Mouse (Mus musculus) right cerebral cortex, postnatal 14 days (tissue): Measurements from ENCODE around the gene Gnb1l.

Source experiments
- DNase-seq: peaks from one replicate; pipeline ENCODE4 v3.0.0; 2022

The Gnb1l gene

GRCm38 (mm10) chr16:18498558-18498990 lies at the start of gene Gnb1l, which contains the start of gene Rtl10:
Gene Gnb1l (plus strand): TSS chr16:18498713.
Gene Rtl10 (plus strand): TSS chr16:18498901.
- peak; percentile 98 for DNase-seq

GRCm38 (mm10) chr16:18449005-18449404 lies 49.5 kb upstream of the Gnb1l start:
- no peak for DNase-seq

- peak; percentile 74 for DNase-seq
These were observed 46.9 kb upstream of the Gnb1l start for GRCm38 (mm10) chr16:18451486-18452181.

- no peak for DNase-seq
These were observed 46.1 kb upstream of the Gnb1l start for GRCm38 (mm10) chr16:18452361-18452862.

GRCm38 (mm10) chr16:18453846-18454245 lies 44.7 kb upstream of the Gnb1l start:
- no peak for DNase-seq

GRCm38 (mm10) chr16:18455407-18455806 lies 43.1 kb upstream of the Gnb1l start:
- DNase-seq, result no peak

GRCm38 (mm10) chr16:18458661-18459060 lies 39.9 kb upstream of the Gnb1l start:
- no peak for DNase-seq

- DNase-seq, result no peak
These were observed 39.1 kb upstream of the Gnb1l start for GRCm38 (mm10) chr16:18459335-18459954.

- DNase-seq, result no peak
These were observed 38.5 kb upstream of the Gnb1l start for GRCm38 (mm10) chr16:18459955-18460370.

GRCm38 (mm10) chr16:18460826-18461225 lies 37.7 kb upstream of the Gnb1l start:
- no peak for DNase-seq

GRCm38 (mm10) chr16:18462031-18462430 lies 36.5 kb upstream of the Gnb1l start:
- no peak for DNase-seq

- DNase-seq, result no peak
These were observed 35.9 kb upstream of the Gnb1l start for GRCm38 (mm10) chr16:18462598-18462997.

- no peak for DNase-seq
These were observed 34.2 kb upstream of the Gnb1l start for GRCm38 (mm10) chr16:18464271-18464670.

- DNase-seq, result no peak
These were observed 27.7 kb upstream of the Gnb1l start for GRCm38 (mm10) chr16:18470829-18471228.

- DNase-seq, result no peak
These were observed 27.0 kb upstream of the Gnb1l start for GRCm38 (mm10) chr16:18471381-18471955.

GRCm38 (mm10) chr16:18471976-18472375 lies 26.5 kb upstream of the Gnb1l start:
- no peak for DNase-seq

GRCm38 (mm10) chr16:18472416-18472815 lies 26.1 kb upstream of the Gnb1l start:
- DNase-seq, result no peak

- DNase-seq, result no peak
These were observed 25.5 kb upstream of the Gnb1l start for GRCm38 (mm10) chr16:18472976-18473375.

GRCm38 (mm10) chr16:18474021-18474420 lies 24.5 kb upstream of the Gnb1l start:
- DNase-seq, result no peak

- DNase-seq, result no peak
These were observed 20.5 kb upstream of the Gnb1l start for GRCm38 (mm10) chr16:18477996-18478395.

- DNase-seq, result no peak
These were observed 18.8 kb upstream of the Gnb1l start for GRCm38 (mm10) chr16:18479667-18480066.

GRCm38 (mm10) chr16:18480933-18481485 lies 17.5 kb upstream of the Gnb1l start:
- no peak for DNase-seq

GRCm38 (mm10) chr16:18482431-18482830 lies 16.1 kb upstream of the Gnb1l start:
- no peak for DNase-seq

- no peak for DNase-seq
These were observed 14.7 kb upstream of the Gnb1l start for GRCm38 (mm10) chr16:18483839-18484238.
